Mouse (Mus musculus) cortical plate, adult 2 months (tissue): ENCODE data around the gene Lrp11.

Experiments
- CTCF ChIP-seq: fragments of 200-500 bp; IDR thresholded peaks from 2 replicates; pipeline ENCODE4 v1.5.1; 2011; ENCODE audit warnings: mild to moderate bottlenecking, control low read depth, low read length; ENCODE audit not compliant: insufficient read depth; ENCODE audit errors: extremely low read depth
- POLR2A ChIP-seq: fragments of 200-500 bp; IDR thresholded peaks from 2 replicates; pipeline ENCODE4 v1.6.1; 2011; ENCODE audit warnings: mild to moderate bottlenecking, low read length, control low read depth; ENCODE audit not compliant: insufficient read depth; ENCODE audit errors: extremely low read depth

GRCm38 (mm10) chr10:7662471-7663141, 73.0 kb downstream of the Lrp11 start:
- TF ChIP-seq CTCF: no peak
- no peak for TF ChIP-seq POLR2A
